Mouse (Mus musculus) CH12.LX (cell line): Measurements from ENCODE around the gene Hsd11b2. TPM values are rescaled to one million over a fixed set of nuclear protein-coding genes. Genes with fewer than 3 reads are reported as not detected.

Source experiments
- DNase-seq: peaks from one replicate; pipeline ENCODE4 v3.0.0-alpha.2; 2013; ENCODE audit errors: extremely low read depth
- H3K27ac ChIP-seq: 2 replicates; pipeline ENCODE4 v1.5.1; 2012; ENCODE audit warnings: low read depth, mild to moderate bottlenecking, control low read depth, moderate library complexity; ENCODE audit not compliant: insufficient read depth
- H3K27me3 ChIP-seq: replicated peaks from 2 replicates; pipeline ENCODE3; 2012; ENCODE audit warnings: inconsistent platforms
- H3K36me3 ChIP-seq, 2 experiments: replicated peaks in 1 of 2; 2 replicates each; pipeline versions ENCODE3 to v1.6.1; 2012; ENCODE audit warnings: inconsistent platforms in 1 of 2, low read length in 1 of 2, mild to moderate bottlenecking in 1 of 2, mixed read lengths in 1 of 2, moderate library complexity in 1 of 2; ENCODE audit not compliant: control insufficient read depth in 1 of 2, insufficient read depth in 1 of 2
- H3K4me1 ChIP-seq, 2 experiments: 2 replicates each; pipeline ENCODE4 v1.6.1; 2012; ENCODE audit warnings: inconsistent platforms in 1 of 2, moderate library complexity in 1 of 2; ENCODE audit not compliant: insufficient read depth in 2 of 2, control insufficient read depth in 1 of 2
- H3K4me2 ChIP-seq: 2 replicates; pipeline ENCODE4 v1.6.1; 2012; ENCODE audit warnings: low read depth, mild to moderate bottlenecking, control low read depth; ENCODE audit not compliant: poor library complexity, insufficient read depth, severe bottlenecking
- H3K4me3 ChIP-seq, 3 experiments: fragments of 150-350 bp in 1 of 3; sonication (generic) in 1 of 3; replicated peaks in 1 of 3; 2 replicates each; pipeline versions ENCODE3 to v1.5.1; 2011 to 2012; ENCODE audit warnings: low read depth in 2 of 3, low read length in 2 of 3, mild to moderate bottlenecking in 2 of 3, moderate library complexity in 2 of 3, control low read depth in 1 of 3, improper control_type of control experiment in 1 of 3, inconsistent platforms in 1 of 3, mixed read lengths in 1 of 3; ENCODE audit not compliant: poor library complexity in 1 of 3
- H3K79me2 ChIP-seq: replicated peaks from 2 replicates; pipeline ENCODE4 v1.6.1; 2012; ENCODE audit warnings: mild to moderate bottlenecking, moderate library complexity; ENCODE audit not compliant: control insufficient read depth, poor library complexity, insufficient read depth, severe bottlenecking; ENCODE audit errors: extremely low read depth
- H3K9ac ChIP-seq: 2 replicates; pipeline ENCODE4 v1.6.1; 2012; ENCODE audit warnings: low read depth, mild to moderate bottlenecking, control low read depth, moderate library complexity; ENCODE audit not compliant: insufficient read depth
- H3K9me3 ChIP-seq: replicated peaks from 2 replicates; pipeline ENCODE3; 2012; ENCODE audit warnings: low read length, inconsistent platforms, mixed read lengths
- CHD1 ChIP-seq: IDR thresholded peaks from 2 replicates; pipeline ENCODE4 v1.6.1; 2012; ENCODE audit warnings: low read depth, low read length, improper control_type of control experiment, inconsistent platforms
- CTCF ChIP-seq, 2 experiments: IDR thresholded peaks in 1 of 2; conservative IDR thresholded peaks in 1 of 2; 2 replicates each; pipeline ENCODE4 v1.5.1; 2011 to 2012; ENCODE audit warnings: low read depth in 2 of 2, low read length in 2 of 2, improper control_type of control experiment in 1 of 2, inconsistent platforms in 1 of 2, mild to moderate bottlenecking in 1 of 2, moderate library complexity in 1 of 2
- ELF1 ChIP-seq: IDR thresholded peaks from 2 replicates; pipeline ENCODE4 v1.6.1; 2014; ENCODE audit warnings: low read depth, mild to moderate bottlenecking, inconsistent platforms, low read length, improper control_type of control experiment
- GABPA ChIP-seq: IDR thresholded peaks from 2 replicates; pipeline ENCODE4 v1.6.1; 2012; ENCODE audit warnings: low read depth, low read length, improper control_type of control experiment, inconsistent platforms; ENCODE audit not compliant: insufficient replicate concordance
- HCFC1 ChIP-seq: IDR thresholded peaks from 2 replicates; pipeline ENCODE4 v1.6.1; 2012; ENCODE audit warnings: low read depth, mild to moderate bottlenecking, inconsistent platforms, low read length, improper control_type of control experiment
- IRF4 ChIP-seq: IDR thresholded peaks from 2 replicates; pipeline ENCODE4 v1.6.1; 2014; ENCODE audit warnings: low read depth, mild to moderate bottlenecking, inconsistent platforms, low read length, improper control_type of control experiment
- KAT2A ChIP-seq: IDR thresholded peaks from 2 replicates; pipeline ENCODE4 v1.6.1; 2012; ENCODE audit warnings: low read length, improper control_type of control experiment, inconsistent platforms; ENCODE audit not compliant: insufficient replicate concordance
- MYC ChIP-seq: IDR thresholded peaks from 2 replicates; pipeline ENCODE4 v1.6.1; 2011; ENCODE audit warnings: low read depth, mild to moderate bottlenecking, improper control_type of control experiment, low read length
- PAX5 ChIP-seq: IDR thresholded peaks from 2 replicates; pipeline ENCODE4 v1.6.1; 2012; ENCODE audit warnings: low read length, inconsistent platforms, mixed read lengths
- RAD21 ChIP-seq: IDR thresholded peaks from 2 replicates; pipeline ENCODE4 v1.6.1; 2011; ENCODE audit warnings: low read depth, mild to moderate bottlenecking, low read length, improper control_type of control experiment, moderate library complexity
- RCOR1 ChIP-seq: conservative IDR thresholded peaks from 2 replicates; pipeline ENCODE4 v1.6.1; 2012; ENCODE audit warnings: low read depth, mild to moderate bottlenecking, inconsistent platforms, low read length, improper control_type of control experiment
- SMC3 ChIP-seq: IDR thresholded peaks from 2 replicates; pipeline ENCODE4 v1.6.1; 2011; ENCODE audit warnings: low read depth, low read length, improper control_type of control experiment
- TCF12 ChIP-seq: IDR thresholded peaks from 2 replicates; pipeline ENCODE4 v1.6.1; 2014; ENCODE audit warnings: low read depth, mild to moderate bottlenecking, inconsistent platforms, low read length, improper control_type of control experiment
- USF1 ChIP-seq: IDR thresholded peaks from 2 replicates; pipeline ENCODE4 v1.6.1; 2014; ENCODE audit warnings: low read depth, mild to moderate bottlenecking, inconsistent platforms, low read length, improper control_type of control experiment
- dilution Hi-C: fragments of 300-500 bp; cut with MboI; formaldehyde crosslinking; loops from 2 replicates; pipeline ENCODE4 v1.14.3; 2020; ENCODE audit warnings: low sequenced_read_pairs; ENCODE audit not compliant: extremely low pct_unique_long_range_greater_than_20kb, extremely low pct_ligation_motif_present
- in situ Hi-C: fragments of 300-500 bp; cut with MboI; formaldehyde crosslinking; loops from 3 replicates; pipeline ENCODE4 v1.14.3; 2019; ENCODE audit warnings: low sequenced_read_pairs, low pct_ligation_motif_present, low pct_unique_long_range_greater_than_20kb, mixed read lengths
- polyA plus RNA-seq: library from polyadenylated mRNA; unstranded; fragments of >175 nt; gene quantifications from 2 replicates; pipeline ENCODE4 v1.2.1, GENCODE M21; 2012; ENCODE audit warnings: low read depth; ENCODE audit not compliant: insufficient read length
- total RNA-seq, 2 experiments: library from RNA; depleted of rRNA; stranded (reverse); fragments of 300-350 nt in 1 of 2; fragments of >200 nt in 1 of 2; gene quantifications; 2 replicates each; pipeline ENCODE4 v1.2.3; 2012 to 2014

The Hsd11b2 gene
- total and polyA plus RNA-seq, 3 experiments, result not detected

GRCm38 (mm10) chr8:105516018-105516645 is 2.4 kb upstream of the Hsd11b2 start:
- no peaks in the 10 kb centered on the region for H3K79me2 ChIP-seq
- H3K27ac ChIP-seq, result no peak overlapping the region
- dilution Hi-C loops, result no loop called here
- H3K9me3 ChIP-seq, result no peaks in the 10 kb centered on the region
- peaks cover 23% of the 10 kb centered on the region for H3K27me3 ChIP-seq
- peak; percentile 70 for DNase-seq
- peaks cover under 1 to 6% of the 10 kb centered on the region in 2 experiments for H3K36me3 ChIP-seq
- H3K4me2 ChIP-seq, result 0 out of 2 replicates have a peak overlapping the region, but pooled peaks have one; percentile 19
- in situ Hi-C loops, result no loop called here
- H3K9ac ChIP-seq, result no peak overlapping the region
- H3K4me3 ChIP-seq, result no peak overlapping the region
- peaks cover 4 to 10% of the 10 kb centered on the region in 2 experiments for H3K4me1 ChIP-seq
- peak; percentile 77 for TF ChIP-seq RAD21
- TF ChIP-seq CHD1, result no peak
- TF ChIP-seq CTCF (conservative IDR thresholded peaks at IDR 0.05 in 1 of 2, IDR thresholded peaks at IDR 0.05 in 1 of 2; ENCODE audit: low read depth in 2 of 2, low read length in 2 of 2), result peak; percentile 81 to 89
- no peak for TF ChIP-seq MYC
- peak; percentile 81 for TF ChIP-seq SMC3

GRCm38 (mm10) chr8:105517346-105517745 is 1.2 kb upstream of the Hsd11b2 start:
- dilution Hi-C loops (no loop called here), in situ Hi-C loops (no loop called here)
- H3K27ac ChIP-seq, result no peak overlapping the region
- no peak overlapping the region for H3K4me3 ChIP-seq
- H3K9ac ChIP-seq, result no peak overlapping the region
- H3K36me3 ChIP-seq, result peaks cover 9 to 18% of the 10 kb centered on the region in 2 experiments
- no peaks in the 10 kb centered on the region for H3K79me2 ChIP-seq
- DNase-seq, result no peak
- TF ChIP-seq HCFC1 (no peak), IRF4 (no peak), ELF1 (no peak), KAT2A (no peak), TCF12 (no peak), GABPA (no peak), RCOR1 (no peak), SMC3 (no peak), PAX5 (no peak), USF1 (no peak)
- H3K4me2 ChIP-seq, result no peak overlapping the region
- peaks cover 23% of the 10 kb centered on the region for H3K27me3 ChIP-seq
- peaks cover 4 to 10% of the 10 kb centered on the region in 2 experiments for H3K4me1 ChIP-seq
- H3K9me3 ChIP-seq, result no peaks in the 10 kb centered on the region
